Mouse (Mus musculus) spleen, postnatal 0 days (tissue): ENCODE results near the gene Anp32a. TPM values are rescaled to one million over a fixed set of nuclear protein-coding genes. Genes with fewer than 3 reads are reported as not detected.

Source experiments
- polyA plus RNA-seq: library from polyadenylated mRNA; unstranded; fragments of >200 nt; fragmentation: Nextera tagmentation; extraction: Ambion mirVana; gene quantifications from 2 replicates; pipeline ENCODE4 v1.2.1, GENCODE M21; 2015

The Anp32a gene
- polyA plus RNA-seq, result 132 and 135 TPM in 2 replicates

DNA sequence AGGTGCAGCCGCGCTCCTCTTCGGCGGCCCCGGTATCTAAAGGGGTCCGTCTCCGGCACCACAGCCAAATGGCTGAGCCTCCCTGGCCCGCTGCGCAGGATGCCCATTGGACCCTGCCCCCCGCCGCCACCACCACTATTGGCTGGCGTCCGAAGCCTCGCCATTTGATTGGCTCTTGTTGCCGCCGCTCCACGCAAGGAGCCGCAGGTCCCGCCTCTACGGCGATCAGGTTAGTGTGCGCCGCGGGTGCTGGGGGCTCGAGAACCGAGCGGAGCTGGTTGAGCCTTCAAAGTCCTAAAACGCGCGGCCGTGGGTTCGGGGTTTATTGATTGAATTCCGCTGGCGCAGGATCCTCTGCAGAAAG is at the start of gene Anp32a:
TSS of gene Anp32a (plus strand) at position 171 of the 364 bp plus-strand sequence.

Other genes starting within 250 kb of the Anp32a start
- gene Glce, start 218.6 kb upstream of the Anp32a start, polyA plus RNA-seq, result 3.9 and 4.7 TPM in 2 replicates
- not detected in 2 replicates for gene Spesp1, start 59.1 kb upstream of the Anp32a start, polyA plus RNA-seq
- gene Coro2b, start 195.8 kb downstream of the Anp32a start, polyA plus RNA-seq, result 2.2 and 3.2 TPM in 2 replicates